Mouse (Mus musculus) cerebellum, postnatal 14 days (tissue): ENCODE measurements around the gene Nodal.
"Not testable (repeated sequence)": the region's sequence is repeated elsewhere in the genome, so short reads cannot be mapped to it uniquely, and the experiment has no call there.

ENCODE experiments used
- DNase-seq, 2 experiments: peaks; one replicate each; pipeline ENCODE4 v3.0.0; 2021; ENCODE audit warnings: mixed read lengths in 2 of 2

Gene Nodal

GRCm38 (mm10) chr10:61440202-61440800 lies 22.5 kb downstream of the Nodal start:
- no peak for DNase-seq

DNA sequence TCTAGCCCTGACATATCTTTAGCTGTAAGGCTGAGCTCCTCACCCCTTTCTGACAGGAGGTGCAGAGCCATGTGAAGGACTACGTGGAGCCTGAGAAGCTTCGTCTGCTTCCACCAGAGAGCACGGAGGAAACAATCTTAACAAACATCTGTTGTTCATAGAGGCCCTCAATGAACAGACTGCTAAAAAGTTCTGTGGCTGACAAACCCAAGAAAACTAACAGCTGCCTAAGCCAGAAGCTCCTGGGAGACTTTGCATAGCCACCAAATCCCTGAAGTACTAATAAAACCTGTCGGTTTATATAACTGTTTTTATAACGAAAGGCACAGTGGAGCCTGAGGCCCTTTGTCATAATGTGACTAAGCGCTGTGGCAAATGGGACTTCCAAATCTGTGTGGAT lies 25.7 kb downstream of the Nodal start:
- DNase-seq = no peak

DNA sequence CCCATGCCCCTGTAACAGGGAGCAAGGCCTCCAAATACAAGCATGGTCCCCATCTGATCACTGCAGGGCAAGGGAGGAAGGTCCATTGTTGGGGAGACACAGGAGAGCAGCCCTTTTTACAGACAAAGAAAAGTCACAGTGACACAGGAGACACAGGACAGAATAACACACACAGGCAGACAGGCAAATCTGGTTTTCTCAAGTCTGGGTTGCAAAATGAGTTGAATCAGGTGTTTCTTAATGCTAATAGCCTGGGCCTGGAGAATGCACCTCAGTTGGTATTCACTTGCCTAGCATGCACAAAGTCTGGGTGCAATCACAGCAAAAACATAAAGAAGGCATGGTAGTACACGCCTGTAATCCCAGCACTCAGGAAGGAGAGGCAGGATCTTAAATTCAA lies 26.1 kb downstream of the Nodal start:
- DNase-seq = no peak

DNA sequence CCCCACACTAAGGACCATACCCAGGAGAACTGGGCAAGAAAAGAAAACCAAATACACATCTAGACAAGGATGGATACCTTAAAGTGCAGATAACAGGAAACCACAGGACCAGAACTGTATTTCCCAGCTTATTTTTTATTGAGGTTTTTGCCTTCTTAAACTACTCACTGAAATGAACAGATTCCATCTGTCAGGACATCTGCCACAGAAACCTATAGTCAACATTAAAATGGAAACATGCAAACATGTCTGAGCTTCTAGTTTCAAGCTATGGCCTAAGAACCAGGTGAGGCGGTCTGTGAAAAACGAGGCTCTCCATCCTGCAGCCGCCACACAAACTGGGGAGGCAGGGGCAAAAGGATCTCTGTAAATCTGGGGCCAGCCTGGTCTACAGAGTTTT lies 27.2 kb downstream of the Nodal start:
- no peak for DNase-seq

- no peak for DNase-seq
Observed at GRCm38 (mm10) chr10:61447581-61448353, 30.0 kb downstream of the Nodal start.

DNA sequence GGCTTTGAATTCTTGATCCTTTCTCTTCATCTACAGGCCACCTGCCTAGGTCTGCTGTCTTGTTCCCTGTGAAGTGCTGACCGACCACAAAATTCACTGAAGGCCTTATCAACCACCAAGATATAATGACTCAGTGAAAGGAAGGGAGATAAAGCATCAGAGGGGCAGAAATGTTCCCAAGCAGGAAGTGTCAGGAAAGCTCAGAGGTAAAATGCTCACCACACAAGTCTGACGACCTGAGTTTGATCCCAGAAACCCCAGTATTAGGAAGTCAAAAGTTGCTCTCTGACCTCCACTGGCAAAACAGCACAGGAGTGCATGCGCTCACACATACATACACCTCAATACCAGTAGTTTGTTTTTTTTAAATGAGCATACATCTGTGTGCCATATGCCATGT lies 31.1 kb downstream of the Nodal start:
- DNase-seq = no peak

DNA sequence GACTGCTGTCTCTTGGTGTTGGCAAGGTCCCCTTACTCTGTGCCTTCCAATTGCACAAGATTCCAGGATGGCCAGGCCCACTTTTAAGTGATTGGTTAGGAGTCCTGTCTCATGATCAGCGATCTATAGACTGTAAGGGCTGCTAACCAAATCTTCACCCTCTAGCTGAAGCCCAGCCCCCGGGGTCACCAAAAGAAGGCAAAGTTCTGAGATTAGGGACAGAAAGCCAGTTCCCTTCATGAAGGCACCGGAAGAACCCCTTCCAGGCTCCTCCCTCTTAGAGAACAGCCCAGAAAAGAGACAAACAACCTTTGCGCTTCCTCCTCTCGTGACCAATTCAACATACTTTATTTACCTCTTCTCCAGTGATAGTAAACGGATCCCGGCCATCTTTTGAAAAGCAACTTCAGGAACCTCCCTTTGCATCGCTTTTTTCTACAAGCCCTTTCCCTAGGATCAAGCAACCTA lies 33.7 kb downstream of the Nodal start:
- peak; percentile 31 to 35 for DNase-seq

GRCm38 (mm10) chr10:61451931-61452617 lies 34.3 kb downstream of the Nodal start:
- peak; percentile 63 to 64 for DNase-seq

DNA sequence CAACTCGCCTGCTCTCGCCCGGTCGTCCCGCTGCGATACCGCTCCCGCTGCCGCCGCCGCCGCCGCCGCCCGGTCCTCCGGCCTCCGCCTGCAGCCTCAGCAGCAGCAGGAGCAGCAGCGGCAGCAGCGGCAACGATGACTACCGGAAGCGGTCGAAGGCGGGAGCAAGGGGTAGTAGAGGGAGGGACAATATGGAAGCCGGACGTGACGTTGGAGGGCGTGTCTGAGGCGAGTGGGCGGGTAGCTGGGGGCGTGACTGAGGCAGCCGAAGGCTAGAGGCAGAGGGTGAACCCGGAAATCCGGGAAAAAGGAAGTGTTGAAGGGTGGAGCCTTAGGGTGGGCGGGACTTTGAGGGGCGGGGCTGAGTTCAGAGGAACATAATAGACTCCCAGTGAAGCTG lies 34.9 kb downstream of the Nodal start, which contains the start of gene Eif4ebp2:
Eif4ebp2 (minus strand) TSS at position 17 of the 400 bp plus-strand sequence.
- peak; percentile 98 to 99 for DNase-seq

- DNase-seq = not testable (repeated sequence)
Observed at GRCm38 (mm10) chr10:61453171-61453570, 35.4 kb downstream of the Nodal start.

DNA sequence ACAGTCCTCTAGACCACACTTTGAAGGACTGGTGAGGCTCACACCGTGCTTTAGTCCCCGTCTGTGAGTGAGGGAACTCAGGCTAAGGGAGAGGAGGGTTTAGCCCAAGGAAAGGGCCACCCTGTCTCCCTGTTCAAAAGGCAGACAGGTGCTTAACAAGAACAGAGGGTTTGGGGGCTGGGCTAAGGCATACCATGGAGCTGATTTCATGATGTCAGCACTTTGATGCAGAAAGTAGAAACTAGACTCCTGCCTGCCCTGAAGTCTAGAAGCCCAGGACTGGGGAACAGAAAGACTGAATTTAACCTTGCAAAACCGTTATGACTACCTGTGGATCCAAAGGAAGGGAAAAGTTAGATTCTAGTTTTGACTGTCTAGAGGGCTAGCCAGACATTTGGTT lies 39.4 kb downstream of the Nodal start:
- no peak for DNase-seq

DNA sequence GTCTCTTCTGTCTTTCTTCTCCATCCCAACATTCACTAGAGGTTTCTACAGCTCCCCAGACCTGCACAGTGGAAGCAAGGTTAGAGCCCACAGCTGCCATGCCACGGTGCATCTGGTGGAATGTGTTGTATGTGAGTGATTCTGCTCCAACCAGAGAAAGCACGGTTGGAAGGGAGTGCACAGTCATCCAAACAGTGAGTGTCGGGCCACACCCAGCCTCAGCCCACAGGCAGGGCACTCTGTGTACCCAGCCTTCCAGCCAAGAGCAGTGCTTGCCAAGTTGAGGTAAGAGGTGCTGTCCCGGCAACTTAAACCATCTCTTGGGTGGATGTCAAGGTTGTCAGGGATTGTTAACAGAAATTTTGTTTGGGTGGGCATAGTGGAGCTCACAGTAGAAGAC lies 47.2 kb downstream of the Nodal start:
- DNase-seq = no peak

DNA sequence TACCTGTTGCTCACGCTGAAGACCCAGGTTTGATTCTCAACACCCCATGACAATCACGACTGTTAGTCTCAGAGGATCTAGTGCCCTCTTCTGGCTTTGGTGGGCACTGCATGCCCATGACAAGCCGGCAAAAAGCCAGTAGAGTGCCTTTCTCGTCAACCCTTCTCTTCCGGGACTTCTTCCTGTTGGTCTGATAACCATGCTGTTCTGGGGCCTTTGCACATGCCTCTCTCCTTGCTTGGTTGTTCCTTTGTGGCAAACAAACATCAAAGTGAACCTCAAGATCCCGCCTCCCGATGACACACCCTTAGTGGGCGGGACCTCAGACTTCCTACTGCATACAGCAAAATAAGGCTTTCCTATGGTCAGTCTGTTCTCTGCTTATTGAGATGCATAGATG lies 48.5 kb downstream of the Nodal start:
- DNase-seq = peak in 1 of 2 experiments; percentile 51

GRCm38 (mm10) chr10:61466873-61467272 lies 49.1 kb downstream of the Nodal start:
- peak; percentile 60 to 64 for DNase-seq

DNA sequence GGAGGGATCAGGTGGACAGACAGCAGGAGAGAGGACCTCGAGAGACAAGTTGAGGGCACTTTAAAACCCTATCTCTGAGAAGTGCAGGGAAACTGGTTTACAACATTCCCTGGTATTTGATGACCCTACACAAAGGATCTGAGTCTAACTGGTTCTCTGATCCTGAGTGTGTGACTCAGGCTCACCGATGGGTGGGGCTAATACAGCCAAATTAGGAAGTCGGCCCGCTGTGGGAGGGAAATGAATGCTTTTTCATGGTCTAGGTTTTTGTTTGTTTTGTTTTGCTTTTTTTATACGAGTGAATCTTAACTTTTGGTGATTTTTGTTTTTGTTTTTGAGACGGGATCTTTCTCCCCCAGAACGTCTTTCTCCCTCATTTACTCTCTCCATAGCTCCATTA lies 51.1 kb downstream of the Nodal start:
- no peak for DNase-seq

GRCm38 (mm10) chr10:61473640-61474039 lies 55.9 kb downstream of the Nodal start:
- no peak for DNase-seq

GRCm38 (mm10) chr10:61474344-61474743 lies 56.6 kb downstream of the Nodal start:
- DNase-seq = no peak
